Mouse (Mus musculus) MEL (cell line): Measurements from ENCODE around the gene Nckipsd. TPM values are rescaled to one million over a fixed set of nuclear protein-coding genes. Genes with fewer than 3 reads are reported as not detected.

Source experiments
- DNase-seq: peaks from one replicate; pipeline ENCODE4 v3.0.0; 2011; ENCODE audit warnings: low read depth, low spot score
- H3K27ac ChIP-seq: 2 replicates; pipeline ENCODE4 v1.5.1; 2012; ENCODE audit warnings: low read depth, mild to moderate bottlenecking, control low read depth, low read length, moderate library complexity; ENCODE audit not compliant: control insufficient read depth
- H3K27me3 ChIP-seq, 2 experiments: fragments of 150-350 bp in 1 of 2; sonication (generic) in 1 of 2; 2 replicates each; pipeline ENCODE4 v1.6.1; 2012; ENCODE audit warnings: low read length in 2 of 2, mild to moderate bottlenecking in 2 of 2, improper control_type of control experiment in 1 of 2, moderate library complexity in 1 of 2; ENCODE audit not compliant: insufficient read depth in 2 of 2, control insufficient read depth in 1 of 2
- H3K36me3 ChIP-seq, 2 experiments: 2 replicates each; pipeline ENCODE4 v1.6.1; 2012 to 2014; ENCODE audit warnings: low read length in 2 of 2, improper control_type of control experiment in 1 of 2, inconsistent platforms in 1 of 2, mild to moderate bottlenecking in 1 of 2; ENCODE audit not compliant: insufficient read depth in 2 of 2, control insufficient read depth in 1 of 2
- H3K4me1 ChIP-seq, 2 experiments: fragments of 150-350 bp in 1 of 2; sonication (generic) in 1 of 2; 2 replicates each; pipeline ENCODE4 v1.6.1; 2012; ENCODE audit warnings: low read length in 2 of 2, improper control_type of control experiment in 1 of 2, mild to moderate bottlenecking in 1 of 2; ENCODE audit not compliant: insufficient read depth in 2 of 2, control insufficient read depth in 1 of 2
- H3K4me3 ChIP-seq, 2 experiments: fragments of 150-350 bp in 1 of 2; sonication (generic) in 1 of 2; 2 replicates each; pipeline ENCODE4 v1.5.1; 2012; ENCODE audit warnings: low read depth in 2 of 2, low read length in 2 of 2, mild to moderate bottlenecking in 2 of 2, moderate library complexity in 2 of 2, control low read depth in 1 of 2, improper control_type of control experiment in 1 of 2; ENCODE audit not compliant: control insufficient read depth in 1 of 2, insufficient read depth in 1 of 2
- H3K79me2 ChIP-seq: 2 replicates; pipeline ENCODE4 v1.6.1; 2012; ENCODE audit warnings: mild to moderate bottlenecking, low read length, moderate library complexity; ENCODE audit not compliant: control insufficient read depth, poor library complexity, insufficient read depth
- H3K9ac ChIP-seq: 2 replicates; pipeline ENCODE4 v1.6.1; 2012; ENCODE audit warnings: low read depth, mild to moderate bottlenecking, control low read depth, low read length, moderate library complexity; ENCODE audit not compliant: control insufficient read depth, poor library complexity, severe bottlenecking
- H3K9me3 ChIP-seq: fragments of 150-350 bp; sonication (generic); replicated peaks from 2 replicates; pipeline ENCODE4 v1.6.1; 2012; ENCODE audit warnings: mild to moderate bottlenecking, low read length, improper control_type of control experiment, moderate library complexity; ENCODE audit not compliant: insufficient read depth
- E2F4 ChIP-seq: IDR thresholded peaks from 2 replicates; pipeline ENCODE4 v1.6.1; 2011; ENCODE audit warnings: low read depth, low read length, improper control_type of control experiment, borderline replicate concordance
- ETS1 ChIP-seq: IDR thresholded peaks from 2 replicates; pipeline ENCODE4 v1.6.1; 2012; ENCODE audit warnings: low read depth, mild to moderate bottlenecking, inconsistent platforms, low read length, improper control_type of control experiment, moderate library complexity
- GABPA ChIP-seq: IDR thresholded peaks from 2 replicates; pipeline ENCODE4 v1.6.1; 2012; ENCODE audit warnings: low read depth, mild to moderate bottlenecking, inconsistent platforms, low read length, improper control_type of control experiment, moderate library complexity
- HCFC1 ChIP-seq: IDR thresholded peaks from 2 replicates; pipeline ENCODE4 v1.6.1; 2012; ENCODE audit warnings: low read depth, mild to moderate bottlenecking, inconsistent platforms, low read length, improper control_type of control experiment, moderate library complexity
- KAT2A ChIP-seq: conservative IDR thresholded peaks from 2 replicates; pipeline ENCODE4 v1.6.1; 2012; ENCODE audit warnings: low read depth, low read length, improper control_type of control experiment, inconsistent platforms
- MAZ ChIP-seq: IDR thresholded peaks from 2 replicates; pipeline ENCODE4 v1.6.1; 2012; ENCODE audit warnings: low read depth, mild to moderate bottlenecking, inconsistent platforms, low read length, improper control_type of control experiment
- MEF2A ChIP-seq: IDR thresholded peaks from 2 replicates; pipeline ENCODE4 v1.6.1; 2014; ENCODE audit warnings: low read depth, mild to moderate bottlenecking, inconsistent platforms, low read length, improper control_type of control experiment; ENCODE audit not compliant: poor library complexity, insufficient replicate concordance, severe bottlenecking; ENCODE audit errors: extremely low read depth
- MXI1 ChIP-seq: IDR thresholded peaks from 2 replicates; pipeline ENCODE4 v1.6.1; 2011; ENCODE audit warnings: mild to moderate bottlenecking, low read depth, low read length, improper control_type of control experiment
- MYC ChIP-seq: IDR thresholded peaks from 2 replicates; pipeline ENCODE4 v1.6.1; 2011; ENCODE audit warnings: low read depth, mild to moderate bottlenecking, low read length, improper control_type of control experiment, moderate library complexity
- NELFE ChIP-seq: IDR thresholded peaks from 2 replicates; pipeline ENCODE4 v1.6.1; 2011; ENCODE audit warnings: low read depth, low read length, improper control_type of control experiment
- NRF1 ChIP-seq: IDR thresholded peaks from 2 replicates; pipeline ENCODE4 v1.6.1; 2014; ENCODE audit warnings: low read depth, mild to moderate bottlenecking, inconsistent platforms, low read length, improper control_type of control experiment, moderate library complexity; ENCODE audit not compliant: poor library complexity, insufficient read depth, severe bottlenecking
- POLR2A ChIP-seq, 2 experiments: IDR thresholded peaks; 2 replicates each; pipeline ENCODE4 v1.6.1; 2011 to 2012; ENCODE audit warnings: low read length in 2 of 2, mild to moderate bottlenecking in 2 of 2, control low read depth in 1 of 2, improper control_type of control experiment in 1 of 2, low read depth in 1 of 2, moderate library complexity in 1 of 2; ENCODE audit not compliant: control insufficient read depth in 1 of 2, insufficient read depth in 1 of 2, poor library complexity in 1 of 2
- POLR2AphosphoS2 ChIP-seq: IDR thresholded peaks from 2 replicates; pipeline ENCODE4 v1.6.1; 2011; ENCODE audit warnings: low read length, improper control_type of control experiment
- POLR2AphosphoS5 ChIP-seq: IDR thresholded peaks from 2 replicates; pipeline ENCODE4 v1.6.1; 2012; ENCODE audit warnings: low read depth, borderline replicate concordance, mild to moderate bottlenecking, inconsistent platforms, low read length, moderate library complexity, mixed read lengths
- SIN3A ChIP-seq: IDR thresholded peaks from 2 replicates; pipeline ENCODE4 v1.6.1; 2012; ENCODE audit warnings: low read length, improper control_type of control experiment, inconsistent platforms
- SMC3 ChIP-seq: IDR thresholded peaks from 2 replicates; pipeline ENCODE4 v1.6.1; 2011; ENCODE audit warnings: low read depth, low read length, improper control_type of control experiment
- TAL1 ChIP-seq: IDR thresholded peaks from 2 replicates; pipeline ENCODE4 v1.6.1; 2012; ENCODE audit warnings: mild to moderate bottlenecking, inconsistent platforms, low read length, moderate library complexity, mixed read lengths
- TBP ChIP-seq: IDR thresholded peaks from 2 replicates; pipeline ENCODE4 v1.8.0; 2011; ENCODE audit warnings: low read depth, low read length, improper control_type of control experiment
- UBTF ChIP-seq: IDR thresholded peaks from 2 replicates; pipeline ENCODE4 v1.6.1; 2012; ENCODE audit warnings: low read depth, mild to moderate bottlenecking, inconsistent platforms, low read length, improper control_type of control experiment, moderate library complexity, borderline replicate concordance; ENCODE audit not compliant: insufficient read depth
- ZC3H11A ChIP-seq: IDR thresholded peaks from 2 replicates; pipeline ENCODE4 v1.6.1; 2012; ENCODE audit warnings: low read depth, mild to moderate bottlenecking, inconsistent platforms, low read length, improper control_type of control experiment
- ZKSCAN1 ChIP-seq: IDR thresholded peaks from 2 replicates; pipeline ENCODE4 v1.6.1; 2012; ENCODE audit warnings: low read depth, mild to moderate bottlenecking, inconsistent platforms, low read length, improper control_type of control experiment, moderate library complexity
- ZMIZ1 ChIP-seq: IDR thresholded peaks from 2 replicates; pipeline ENCODE4 v1.6.1; 2012; ENCODE audit warnings: low read depth, mild to moderate bottlenecking, inconsistent platforms, low read length, improper control_type of control experiment, moderate library complexity
- polyA plus RNA-seq, 2 experiments: library from polyadenylated mRNA; stranded (reverse) in 1 of 2; unstranded in 1 of 2; fragments of >175 nt in 1 of 2; fragments of >200 nt in 1 of 2; gene quantifications; 2 replicates each; pipeline versions ENCODE4 v1.2.1 to v1.2.4; 2012; ENCODE audit warnings: low replicate concordance in 2 of 2, low read depth in 1 of 2; ENCODE audit not compliant: insufficient read length in 2 of 2, insufficient read depth in 1 of 2, missing spikeins in 1 of 2
- total RNA-seq: library from RNA; depleted of rRNA; stranded (reverse); fragments of 300-350 nt; gene quantifications from 2 replicates; pipeline ENCODE4 v1.2.3, GENCODE M21; 2012

Gene Nckipsd
- total and polyA plus RNA-seq, 3 experiments = 6.6 to 10.3 TPM; not detected in 1

GRCm38 (mm10) chr9:108848419-108848818 is 40.3 kb downstream of the Nckipsd start:
- TF ChIP-seq MEF2A (no peak), MYC (no peak), ZC3H11A (no peak), TBP (no peak), UBTF (no peak), KAT2A (no peak), ETS1 (no peak), HCFC1 (no peak), NRF1 (no peak), SIN3A (no peak), POLR2A (IDR thresholded peaks at IDR 0.05; ENCODE audit: control insufficient read depth in 1 of 2, insufficient read depth in 1 of 2, low read depth in 1 of 2, low read length in 2 of 2, poor library complexity in 1 of 2) (no peak), MAZ (no peak), SMC3 (no peak), TAL1 (no peak), POLR2AphosphoS5 (no peak), NELFE (no peak), MXI1 (no peak), ZMIZ1 (no peak)
- TF ChIP-seq, all 39 proteins: peak for 0
- H3K4me3 ChIP-seq = no peak overlapping the region
- DNase-seq = no peak
- H3K27me3 ChIP-seq = no peaks in the 10 kb centered on the region
- H3K9me3 ChIP-seq = no peaks in the 10 kb centered on the region
- no peak overlapping the region for H3K27ac ChIP-seq
- peaks cover 0 to 4% of the 10 kb centered on the region in 2 experiments; a peak in 2 of 4 replicates for H3K36me3 ChIP-seq
- no peak overlapping the region for H3K9ac ChIP-seq
- no peaks in the 10 kb centered on the region for H3K79me2 ChIP-seq
- peaks cover 0 to 5% of the 10 kb centered on the region in 2 experiments; a peak in 3 of 4 replicates for H3K4me1 ChIP-seq

- peaks cover 0 to 8% of the 10 kb centered on the region in 2 experiments; a peak in 3 of 4 replicates for H3K4me1 ChIP-seq
- peak; percentile 10 for DNase-seq
- no peaks in the 10 kb centered on the region; the same call in 1 of the 2 replicates for H3K79me2 ChIP-seq
- H3K9ac ChIP-seq = peak within 1 kb of the TSS; percentile 66
- peak within 1 kb of the TSS; percentile 66 to 89 for H3K4me3 ChIP-seq
- TF ChIP-seq GABPA (no peak), POLR2AphosphoS2 (no peak), POLR2AphosphoS5 (no peak), ZKSCAN1 (no peak), UBTF (no peak), E2F4 (no peak), NELFE (no peak)
- peaks cover 0 to 6% of the 10 kb centered on the region in 2 experiments; a peak in 2 of 4 replicates for H3K36me3 ChIP-seq
- no peaks in the 10 kb centered on the region for H3K9me3 ChIP-seq
- peak within 1 kb of the TSS; percentile 33 for H3K27ac ChIP-seq
- H3K27me3 ChIP-seq = no peaks in the 10 kb centered on the region
Observed at GRCm38 (mm10) chr9:108852976-108853375, 44.8 kb downstream of the Nckipsd start, which contains the start of gene Slc26a6. Gene Slc26a6 (plus strand): TSS chr9:108853283.
